Mouse (Mus musculus): ENCODE results near the gene Ccr7. TPM values are rescaled to one million over a fixed set of nuclear protein-coding genes. Genes with fewer than 3 reads are reported as not detected.

Ccr7 gene
- polyA plus RNA-seq, 1 experiment from 2014 or later = 0.19 TPM

DNA sequence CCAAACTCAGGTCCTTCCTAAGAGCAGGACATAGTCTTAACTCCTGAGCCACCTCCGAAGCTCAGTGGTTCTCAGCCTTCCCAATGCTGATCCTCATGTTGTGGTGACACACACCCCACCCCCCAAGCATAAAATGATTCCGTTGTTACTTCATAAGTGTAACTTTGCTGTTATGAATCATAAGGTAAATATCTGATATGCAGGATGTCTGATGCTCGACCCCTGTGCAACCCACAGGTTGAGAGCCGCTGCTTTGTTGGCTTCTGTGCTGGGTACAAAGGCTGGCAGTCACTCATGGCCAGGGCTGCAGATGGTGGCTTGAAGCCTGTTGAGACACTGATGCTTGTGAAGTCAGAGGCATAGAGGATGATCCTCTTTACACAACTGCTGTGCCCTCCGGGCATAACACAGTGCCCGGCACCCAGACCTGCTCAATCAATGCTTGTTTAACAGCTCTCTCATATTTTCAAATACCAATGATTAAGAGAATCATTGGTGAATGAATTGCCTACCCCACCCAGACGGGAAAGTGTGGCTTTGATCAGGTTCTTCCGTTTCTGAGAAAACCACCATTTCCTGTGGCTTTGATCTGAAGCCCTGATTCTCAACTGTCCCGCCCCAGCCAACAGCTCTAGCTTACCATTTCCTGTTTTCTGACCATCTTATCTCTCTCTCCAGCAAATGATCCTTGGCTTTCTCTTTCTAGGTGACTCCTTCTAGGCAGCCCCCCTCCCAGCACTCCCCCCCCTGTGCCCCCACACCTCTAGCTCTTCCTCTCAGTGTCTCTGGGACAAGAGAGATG, 50.1 kb downstream of the Ccr7 start:
- H3K27me3 ChIP-seq (replicated peaks) = no peaks in the 10 kb centered on the region
- H3K9ac ChIP-seq = no peak overlapping the region
- H3K36me3 ChIP-seq = no peaks in the 10 kb centered on the region
- no peak overlapping the region for H3K27ac ChIP-seq
- no peak overlapping the region for H3K4me3 ChIP-seq
- 77% methylated on average over 9 of the region's 9 CpGs for WGBS
- no peak for ATAC-seq (ENCODE audit: low FRiP score, low read depth)
- H3K9me3 ChIP-seq = no peaks in the 10 kb centered on the region
- H3K4me1 ChIP-seq = peaks cover 14% of the 10 kb centered on the region
- H3K4me2 ChIP-seq (replicated peaks) = no peak overlapping the region

GRCm38 (mm10) chr11:99102575-99103270, 52.2 kb downstream of the Ccr7 start:
- no peak overlapping the region for H3K4me2 ChIP-seq (replicated peaks)
- H3K27ac ChIP-seq = no peak overlapping the region
- no peaks in the 10 kb centered on the region for H3K9me3 ChIP-seq
- no peak for ATAC-seq (ENCODE audit: low FRiP score, low read depth)
- no peaks in the 10 kb centered on the region for H3K36me3 ChIP-seq
- WGBS = 89% methylated on average over 9 of the region's 9 CpGs
- H3K4me1 ChIP-seq = peaks cover 10% of the 10 kb centered on the region
- H3K4me3 ChIP-seq = no peak overlapping the region
- no peak overlapping the region for H3K9ac ChIP-seq
- no peaks in the 10 kb centered on the region for H3K27me3 ChIP-seq (replicated peaks)

DNA sequence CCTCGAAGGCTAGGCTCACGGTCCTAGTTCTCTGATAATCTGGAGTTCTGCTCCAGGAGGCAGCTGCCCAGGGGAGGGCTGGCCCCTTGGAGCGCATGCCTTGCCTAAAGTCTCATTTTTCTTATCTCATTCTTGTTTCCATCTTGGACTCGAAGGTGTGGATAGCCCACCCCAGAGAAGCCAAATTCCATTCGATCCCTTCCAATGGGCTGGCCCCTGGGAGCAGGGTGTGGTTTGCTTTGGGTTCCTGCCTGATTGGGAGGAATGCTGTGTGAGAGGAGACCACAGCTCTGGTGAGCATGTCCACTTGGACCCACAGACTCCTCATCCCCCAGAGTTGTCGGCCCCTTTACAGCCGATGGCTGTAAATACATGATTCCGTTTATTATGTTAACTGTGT, 53.2 kb downstream of the Ccr7 start:
- no peak for ATAC-seq (ENCODE audit: low FRiP score, low read depth)
- H3K9me3 ChIP-seq = no peaks in the 10 kb centered on the region
- H3K9ac ChIP-seq = no peak overlapping the region
- no peaks in the 10 kb centered on the region for H3K27me3 ChIP-seq (replicated peaks)
- WGBS = 85% methylated on average over 8 of the region's 8 CpGs
- no peak overlapping the region for H3K4me3 ChIP-seq
- no peaks in the 10 kb centered on the region for H3K36me3 ChIP-seq
- no peak overlapping the region for H3K27ac ChIP-seq
- H3K4me2 ChIP-seq (replicated peaks) = no peak overlapping the region
- H3K4me1 ChIP-seq = peaks cover 5% of the 10 kb centered on the region

DNA sequence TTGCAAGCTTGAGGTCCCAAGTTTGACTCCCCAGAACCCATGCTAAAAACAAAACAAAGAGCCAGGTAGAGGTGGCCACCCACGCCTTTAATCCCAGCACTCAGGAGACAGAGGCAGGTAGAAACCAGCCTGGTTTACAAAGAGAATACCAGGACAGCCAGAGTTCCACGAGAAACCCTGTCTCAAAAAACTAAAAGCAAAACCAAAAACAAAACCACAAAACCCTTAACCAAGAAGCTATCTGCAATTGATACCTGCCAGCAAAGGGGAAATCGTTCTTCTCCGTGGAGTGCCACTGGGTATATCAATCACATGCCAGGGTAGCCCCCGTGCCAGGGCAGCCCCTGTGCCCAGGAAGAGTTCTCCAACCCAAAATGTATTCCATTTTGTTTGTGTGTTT, 54.7 kb downstream of the Ccr7 start:
- Histone ChIP-seq H3K27ac (no peak overlapping the region), H3K4me2 (replicated peaks) (no peak overlapping the region)

DNA sequence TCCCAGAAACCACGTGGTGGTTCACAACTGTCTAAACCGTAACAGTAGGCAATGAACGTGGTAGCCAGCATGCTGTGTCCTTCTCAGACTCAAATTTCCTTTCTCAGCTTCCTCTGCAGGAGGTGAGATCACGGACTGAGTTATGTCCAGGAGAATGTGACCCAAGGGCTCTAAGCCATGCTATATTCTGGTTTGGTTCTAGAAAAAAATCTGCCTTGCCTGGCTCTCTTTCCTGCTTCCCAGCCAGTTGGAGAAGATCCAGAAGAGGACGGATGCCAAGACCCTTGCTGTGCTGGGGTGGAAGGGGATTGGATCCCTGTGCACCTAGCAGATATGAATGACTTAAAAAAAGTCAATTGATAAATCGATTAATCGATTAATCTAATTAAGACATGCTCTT, 55.4 kb downstream of the Ccr7 start:
- no peaks in the 10 kb centered on the region for H3K9me3 ChIP-seq
- no peak overlapping the region for H3K4me2 ChIP-seq (replicated peaks)
- 85% methylated on average over 7 of the region's 7 CpGs for WGBS
- no peak overlapping the region for H3K9ac ChIP-seq
- no peak overlapping the region for H3K27ac ChIP-seq
- H3K27me3 ChIP-seq (replicated peaks) = no peaks in the 10 kb centered on the region
- no peaks in the 10 kb centered on the region for H3K4me1 ChIP-seq
- no peaks in the 10 kb centered on the region for H3K36me3 ChIP-seq
- ATAC-seq (ENCODE audit: low FRiP score, low read depth) = no peak
- H3K4me3 ChIP-seq = no peak overlapping the region

More for the DNA sequence above, 54.7 kb downstream of the Ccr7 start:
- Histone ChIP-seq H3K4me3 (no peak overlapping the region), H3K9ac (no peak overlapping the region), H3K9me3 (no peaks in the 10 kb centered on the region), H3K36me3 (no peaks in the 10 kb centered on the region), H3K27me3 (replicated peaks) (no peaks in the 10 kb centered on the region), H3K4me1 (no peaks in the 10 kb centered on the region)
- 87% methylated on average over 5 of the region's 5 CpGs for WGBS
- ATAC-seq (ENCODE audit: low FRiP score, low read depth) = no peak

DNA sequence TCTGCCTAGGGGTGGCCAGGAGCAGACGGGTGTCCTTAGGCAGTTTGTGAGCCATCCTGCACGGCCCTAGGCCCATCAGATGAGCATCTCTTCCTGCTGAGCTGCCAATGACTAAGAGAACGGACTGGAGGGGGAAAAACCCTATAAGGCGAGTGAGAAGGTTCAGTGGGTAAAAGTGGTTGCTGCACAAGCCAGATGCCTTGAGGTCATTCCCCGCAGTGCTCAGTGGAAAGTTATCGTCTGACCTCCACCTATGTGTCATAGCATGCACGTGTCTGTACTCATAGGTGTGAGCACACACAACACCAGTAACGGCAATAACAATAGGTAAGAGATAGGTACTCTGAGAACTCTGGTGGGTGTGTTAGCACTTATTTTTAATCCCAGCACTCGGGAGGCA, 56.0 kb downstream of the Ccr7 start:
- no peak overlapping the region for H3K4me2 ChIP-seq (replicated peaks)
- no peaks in the 10 kb centered on the region for H3K9me3 ChIP-seq
- no peaks in the 10 kb centered on the region for H3K27me3 ChIP-seq (replicated peaks)
- H3K9ac ChIP-seq = no peak overlapping the region
- H3K36me3 ChIP-seq = no peaks in the 10 kb centered on the region
- no peak for ATAC-seq (ENCODE audit: low FRiP score, low read depth)
- H3K4me3 ChIP-seq = no peak overlapping the region
- no peak overlapping the region for H3K27ac ChIP-seq
- H3K4me1 ChIP-seq = no peaks in the 10 kb centered on the region
- 90% methylated on average over 9 of the region's 9 CpGs for WGBS

DNA sequence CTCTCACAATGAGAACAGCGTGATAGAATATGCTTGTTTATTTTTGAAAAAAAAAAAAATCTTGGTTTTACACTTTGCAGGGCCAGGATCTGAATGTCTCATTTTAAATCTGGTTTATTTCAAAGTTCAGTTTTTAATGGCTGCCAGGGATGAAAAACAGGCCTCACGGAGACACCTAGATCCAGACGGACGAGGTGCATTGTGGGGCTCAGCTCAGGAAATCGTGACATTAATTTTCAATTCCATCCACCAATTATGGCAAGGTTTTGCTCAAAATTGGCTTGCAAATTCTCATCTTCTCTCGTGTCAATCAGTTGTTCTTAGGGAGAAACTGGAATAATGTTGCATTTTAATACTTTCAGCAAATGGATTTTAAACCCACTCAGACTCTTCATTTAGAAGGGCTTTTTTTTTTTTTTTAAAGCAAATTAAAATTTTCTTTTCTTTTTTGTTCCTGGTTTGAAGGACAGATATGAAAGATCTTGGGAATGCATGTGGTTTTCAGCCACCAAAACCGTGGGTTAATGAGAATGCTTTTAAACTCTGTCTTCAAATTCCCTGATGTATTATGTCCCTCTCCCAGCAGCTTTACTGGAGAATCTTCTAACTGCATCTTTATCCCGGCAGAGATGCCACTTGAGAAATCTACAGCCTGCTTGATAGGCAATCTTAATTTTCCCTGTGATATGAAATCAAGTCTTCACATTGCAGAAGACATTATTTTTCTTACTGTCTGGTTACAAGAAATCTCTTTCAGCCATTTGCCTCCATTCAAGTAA, 57.7 kb downstream of the Ccr7 start:
- 81% methylated on average over 8 of the region's 8 CpGs for WGBS

DNA sequence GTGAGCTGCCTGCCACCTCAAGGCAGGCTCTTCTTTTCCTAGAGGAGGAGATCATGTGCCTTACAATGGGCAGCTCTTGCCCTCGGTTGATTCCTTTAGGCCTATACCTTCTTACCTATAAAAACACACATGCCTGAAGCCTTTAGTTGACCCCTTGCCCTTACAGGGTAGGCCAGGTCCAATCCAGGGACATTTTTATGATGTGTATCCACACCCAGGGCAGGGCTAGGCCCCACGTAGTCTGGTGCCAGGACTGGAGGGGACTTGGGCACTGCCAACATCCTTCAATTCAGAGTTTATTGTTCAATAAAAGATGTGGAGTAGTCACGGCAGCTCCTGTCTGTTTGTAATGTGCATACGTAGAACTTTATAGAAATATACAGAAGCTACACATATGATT, 58.5 kb downstream of the Ccr7 start:
- no peak for ATAC-seq (ENCODE audit: low FRiP score, low read depth)
- 78% methylated on average over 4 of the region's 4 CpGs for WGBS
- H3K9me3 ChIP-seq = no peaks in the 10 kb centered on the region

More for the DNA sequence above, 57.7 kb downstream of the Ccr7 start:
- H3K9ac ChIP-seq = no peak overlapping the region
- no peak overlapping the region for H3K27ac ChIP-seq
- no peaks in the 10 kb centered on the region for H3K27me3 ChIP-seq (replicated peaks)
- no peaks in the 10 kb centered on the region for H3K36me3 ChIP-seq
- H3K4me3 ChIP-seq = no peak overlapping the region
- H3K4me2 ChIP-seq (replicated peaks) = no peak overlapping the region
- H3K9me3 ChIP-seq = no peaks in the 10 kb centered on the region
- no peaks in the 10 kb centered on the region for H3K4me1 ChIP-seq
- ATAC-seq (ENCODE audit: low FRiP score, low read depth) = no peak

DNA sequence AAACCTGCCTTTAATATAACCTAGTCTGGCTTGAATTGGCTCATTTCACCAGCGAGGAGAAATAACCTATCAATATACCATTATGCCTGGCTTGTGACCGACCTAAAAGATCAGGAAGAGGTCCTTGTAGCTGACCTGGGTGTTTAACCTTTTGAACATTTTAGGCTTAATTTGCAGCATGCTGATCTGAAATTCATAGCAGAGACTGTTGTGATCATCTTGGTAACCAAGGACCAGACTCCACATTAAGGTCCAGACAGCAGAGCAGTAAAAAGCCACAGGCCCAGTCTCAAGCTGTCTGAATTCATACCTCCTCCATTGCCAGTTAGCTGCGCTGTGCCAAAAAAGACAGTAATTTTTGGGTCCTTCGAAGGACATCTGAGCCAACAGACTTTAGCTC, 59.1 kb downstream of the Ccr7 start:
- Histone ChIP-seq H3K9ac (no peak overlapping the region), H3K27ac (no peak overlapping the region), H3K36me3 (no peaks in the 10 kb centered on the region), H3K4me1 (no peaks in the 10 kb centered on the region), H3K9me3 (no peaks in the 10 kb centered on the region), H3K4me3 (no peak overlapping the region), H3K27me3 (replicated peaks) (no peaks in the 10 kb centered on the region), H3K4me2 (replicated peaks) (no peak overlapping the region)
- WGBS = 67% methylated on average over 4 of the region's 4 CpGs
- no peak for ATAC-seq (ENCODE audit: low FRiP score, low read depth)

More for the DNA sequence above, 58.5 kb downstream of the Ccr7 start:
- no peaks in the 10 kb centered on the region for H3K4me1 ChIP-seq
- H3K27me3 ChIP-seq (replicated peaks) = no peaks in the 10 kb centered on the region
- H3K36me3 ChIP-seq = no peaks in the 10 kb centered on the region
- no peak overlapping the region for H3K27ac ChIP-seq
- H3K9ac ChIP-seq = no peak overlapping the region
- H3K4me2 ChIP-seq (replicated peaks) = no peak overlapping the region
- no peak overlapping the region for H3K4me3 ChIP-seq

- WGBS = 48% methylated on average over 2 of the region's 2 CpGs
- no peak overlapping the region for H3K9ac ChIP-seq
- H3K27me3 ChIP-seq (replicated peaks) = no peaks in the 10 kb centered on the region
- no peak for ATAC-seq (ENCODE audit: low FRiP score, low read depth)
- H3K27ac ChIP-seq = no peak overlapping the region
- H3K9me3 ChIP-seq = no peaks in the 10 kb centered on the region
- no peak overlapping the region for H3K4me3 ChIP-seq
- no peaks in the 10 kb centered on the region for H3K36me3 ChIP-seq
- H3K4me1 ChIP-seq = no peaks in the 10 kb centered on the region
- H3K4me2 ChIP-seq (replicated peaks) = no peak overlapping the region
These were observed 59.8 kb downstream of the Ccr7 start for GRCm38 (mm10) chr11:99094911-99095676.
